Mouse (Mus musculus) heart, embryonic 16.5 days (tissue): ENCODE measurements at regions not wholly inside any gene's neighbourhood (a gene's known extent, or its start where the extent isn't known, plus 50 kb on each side); places are given as distances from the start of the nearest gene placed in this dataset.

Source experiments
- ATAC-seq: fragments of 200-750 bp; cut with Nextera tagmentation; replicated peaks from 2 replicates; pipeline ENCODE4 v1.8.0; 2017; ENCODE audit warnings: moderate number of reproducible peaks; ENCODE audit not compliant: insufficient read depth, low FRiP score; ENCODE audit errors: extremely low read depth
- H3K27ac ChIP-seq: fragments of 300-500 bp; sonication (generic); 2 replicates; pipeline ENCODE4 v1.5.1; 2014; ENCODE audit warnings: mild to moderate bottlenecking, low read length, control low read depth, moderate library complexity
- H3K27me3 ChIP-seq: fragments of 300-500 bp; sonication (generic); 2 replicates; pipeline ENCODE4 v1.6.1; 2014; ENCODE audit warnings: low read length, mixed read lengths; ENCODE audit not compliant: control insufficient read depth, insufficient read depth
- H3K36me3 ChIP-seq: fragments of 300-500 bp; sonication (generic); 2 replicates; pipeline ENCODE4 v1.6.1; 2014; ENCODE audit not compliant: control insufficient read depth, insufficient read depth
- H3K4me1 ChIP-seq: fragments of 300-500 bp; sonication (generic); 2 replicates; pipeline ENCODE4 v1.6.1; 2014; ENCODE audit warnings: low read length, mixed read lengths; ENCODE audit not compliant: control insufficient read depth, insufficient read depth
- H3K4me2 ChIP-seq: fragments of 300-500 bp; sonication (generic); 2 replicates; pipeline ENCODE4 v1.6.1; 2014; ENCODE audit warnings: low read depth, mild to moderate bottlenecking, control low read depth, low read length
- H3K4me3 ChIP-seq: fragments of 300-500 bp; sonication (generic); 2 replicates; pipeline ENCODE4 v1.5.1; 2014; ENCODE audit warnings: mild to moderate bottlenecking, control low read depth, low read length
- H3K9ac ChIP-seq: fragments of 300-500 bp; sonication (generic); 2 replicates; pipeline ENCODE4 v1.6.1; 2014; ENCODE audit warnings: low read length, control low read depth
- H3K9me3 ChIP-seq: fragments of 300-500 bp; sonication (generic); replicated peaks from 2 replicates; pipeline ENCODE4 v1.6.1; 2016; ENCODE audit warnings: low read length; ENCODE audit not compliant: control insufficient read depth
- WGBS: fragments of 180-500 bp; shearing (Covaris S2); extraction: QIAGEN DNeasy Blood & Tissue Kit; methylation state at CpG from one replicate; pipeline ENCODE4 v1.1.7; 2014; 5-methylcytosine and 5-hydroxymethylcytosine counted together

DNA sequence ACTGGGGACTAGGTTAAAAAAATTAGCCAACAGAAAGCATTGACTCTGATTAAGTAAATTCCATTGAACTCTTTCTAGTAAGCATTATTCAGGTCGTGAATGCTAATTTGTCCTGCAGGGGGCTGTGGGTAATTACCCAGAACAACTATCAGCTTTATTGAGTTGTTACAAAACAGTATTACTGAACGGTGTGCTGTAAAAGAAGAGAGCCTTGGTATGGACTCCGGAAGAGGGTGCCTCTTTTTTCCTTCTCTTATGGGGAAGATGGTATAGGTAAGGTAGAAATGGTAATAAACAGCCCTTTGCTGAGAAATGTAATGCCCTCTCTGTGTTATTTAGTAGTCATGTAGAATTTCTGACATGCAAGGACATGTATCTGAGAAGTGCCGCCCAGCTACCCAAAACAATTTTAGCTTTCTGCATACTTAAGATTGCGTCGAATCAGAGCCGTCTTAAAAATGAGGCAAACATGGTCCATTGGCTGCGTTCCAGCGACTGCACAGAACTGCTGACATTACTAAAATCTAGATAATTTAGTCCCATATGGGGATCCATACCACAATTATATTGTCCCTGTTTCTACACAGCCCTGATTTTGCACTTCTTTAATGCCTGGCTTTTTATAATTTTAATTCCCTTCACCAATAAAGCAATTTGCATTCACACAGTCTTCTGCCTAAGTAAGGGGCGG lies 256.7 kb upstream of the Adgrl2 start:
- Histone ChIP-seq H3K4me2 (no peak overlapping the region), H3K4me1 (peaks cover 4% of the 10 kb centered on the region; the same call in 1 of the 2 replicates), H3K27ac (no peak overlapping the region), H3K27me3 (no peaks in the 10 kb centered on the region), H3K9ac (no peak overlapping the region), H3K9me3 (no peaks in the 10 kb centered on the region), H3K36me3 (no peaks in the 10 kb centered on the region), H3K4me3 (no peak overlapping the region)
- WGBS = 54% methylated on average over 10 of the region's 10 CpGs
- no peak for ATAC-seq

GRCm38 (mm10) chr3:149239664-149240063 lies 249.3 kb upstream of the Adgrl2 start:
- no peaks in the 10 kb centered on the region for H3K9me3 ChIP-seq
- no peak overlapping the region for H3K4me2 ChIP-seq
- H3K9ac ChIP-seq = no peak overlapping the region
- H3K36me3 ChIP-seq = no peaks in the 10 kb centered on the region
- no peaks in the 10 kb centered on the region for H3K27me3 ChIP-seq
- H3K4me3 ChIP-seq = no peak overlapping the region
- H3K27ac ChIP-seq = no peak overlapping the region
- WGBS = 89% methylated on average over 3 of the region's 3 CpGs
- ATAC-seq = no peak
- peaks cover 3% of the 10 kb centered on the region for H3K4me1 ChIP-seq

GRCm38 (mm10) chr3:149238076-149238475 lies 247.7 kb upstream of the Adgrl2 start:
- peaks cover 10% of the 10 kb centered on the region for H3K4me1 ChIP-seq
- no peak overlapping the region for H3K4me2 ChIP-seq
- H3K9ac ChIP-seq = no peak overlapping the region
- H3K9me3 ChIP-seq = no peaks in the 10 kb centered on the region
- no peak overlapping the region for H3K27ac ChIP-seq
- 74% methylated on average over 5 of the region's 5 CpGs for WGBS
- H3K27me3 ChIP-seq = no peaks in the 10 kb centered on the region
- ATAC-seq = no peak
- H3K4me3 ChIP-seq = no peak overlapping the region
- no peaks in the 10 kb centered on the region for H3K36me3 ChIP-seq

DNA sequence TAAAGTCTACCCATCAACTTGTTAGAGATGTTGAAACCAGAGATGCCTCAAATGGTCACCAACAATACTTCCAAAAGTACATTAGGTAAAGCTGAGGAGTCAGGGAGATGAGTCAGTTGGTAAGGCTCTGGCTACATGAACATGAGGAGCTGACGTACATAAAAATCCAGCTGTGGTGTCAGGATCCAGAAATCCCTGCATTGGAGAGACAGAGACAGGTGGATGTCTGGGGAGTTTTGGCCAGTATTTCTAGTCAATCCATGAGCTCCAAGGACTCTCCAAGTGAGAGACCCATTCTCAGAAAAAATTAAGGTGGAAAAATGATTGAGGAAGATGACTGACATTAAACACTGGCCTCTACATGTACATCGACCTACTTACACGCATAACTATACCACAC lies 244.8 kb upstream of the Adgrl2 start:
- Histone ChIP-seq H3K4me1 (peaks cover 7% of the 10 kb centered on the region), H3K36me3 (no peaks in the 10 kb centered on the region), H3K9me3 (no peaks in the 10 kb centered on the region), H3K9ac (no peak overlapping the region), H3K27me3 (no peaks in the 10 kb centered on the region), H3K4me3 (no peak overlapping the region), H3K27ac (no peak overlapping the region), H3K4me2 (no peak overlapping the region)
- WGBS = 90% methylated on average over 3 of the region's 3 CpGs
- no peak for ATAC-seq

DNA sequence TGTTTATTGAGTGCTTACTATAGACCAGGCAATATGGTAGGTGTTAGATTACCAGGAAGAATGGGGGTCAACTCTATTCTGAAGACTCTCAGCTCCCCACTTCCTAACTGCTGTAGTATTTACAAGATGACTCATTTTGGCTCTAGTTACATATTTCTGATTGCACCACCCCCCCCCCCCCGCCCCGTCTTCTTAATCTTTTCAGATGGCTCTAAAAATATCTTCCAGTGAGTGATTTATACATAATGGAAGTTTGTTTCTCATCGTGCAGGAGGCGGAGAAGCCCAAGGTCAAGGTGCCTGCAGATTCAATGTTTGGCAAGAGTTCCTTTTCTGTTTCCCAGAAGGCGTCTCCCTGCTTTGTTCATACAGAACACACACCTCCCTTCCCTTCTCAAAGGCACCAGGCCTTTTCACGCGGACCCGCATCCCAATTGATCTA lies 243.4 kb upstream of the Adgrl2 start:
- Histone ChIP-seq H3K27me3 (no peaks in the 10 kb centered on the region), H3K4me2 (no peak overlapping the region), H3K9ac (no peak overlapping the region), H3K27ac (peak overlapping the region; percentile 67), H3K9me3 (0 out of 2 replicates have a peak, but pooled peaks cover 3% of the 10 kb centered on the region), H3K4me3 (no peak overlapping the region), H3K36me3 (no peaks in the 10 kb centered on the region), H3K4me1 (peaks cover 7% of the 10 kb centered on the region)
- 43% methylated on average over 8 of the region's 8 CpGs for WGBS
- peak; percentile 63; the same call in 1 of the 2 replicates for ATAC-seq

- Histone ChIP-seq H3K9ac (no peak overlapping the region), H3K27me3 (no peaks in the 10 kb centered on the region), H3K4me1 (peaks cover 7% of the 10 kb centered on the region), H3K36me3 (no peaks in the 10 kb centered on the region), H3K4me2 (no peak overlapping the region), H3K27ac (peak overlapping the region; percentile 67), H3K4me3 (no peak overlapping the region), H3K9me3 (0 out of 2 replicates have a peak, but pooled peaks cover 3% of the 10 kb centered on the region)
- WGBS = 60% methylated on average over 7 of the region's 7 CpGs
- no peak for ATAC-seq
These were observed 242.9 kb upstream of the Adgrl2 start for GRCm38 (mm10) chr3:149233191-149233641.

- Histone ChIP-seq H3K27me3 (no peaks in the 10 kb centered on the region), H3K9ac (no peak overlapping the region), H3K36me3 (no peaks in the 10 kb centered on the region), H3K27ac (no peak overlapping the region), H3K4me2 (no peak overlapping the region), H3K4me1 (peaks cover 7% of the 10 kb centered on the region), H3K4me3 (no peak overlapping the region), H3K9me3 (0 out of 2 replicates have a peak, but pooled peaks cover 3% of the 10 kb centered on the region)
- ATAC-seq = no peak
- WGBS = 83% methylated on average over 3 of the region's 3 CpGs
These were observed 241.0 kb upstream of the Adgrl2 start for GRCm38 (mm10) chr3:149231346-149231745.

DNA sequence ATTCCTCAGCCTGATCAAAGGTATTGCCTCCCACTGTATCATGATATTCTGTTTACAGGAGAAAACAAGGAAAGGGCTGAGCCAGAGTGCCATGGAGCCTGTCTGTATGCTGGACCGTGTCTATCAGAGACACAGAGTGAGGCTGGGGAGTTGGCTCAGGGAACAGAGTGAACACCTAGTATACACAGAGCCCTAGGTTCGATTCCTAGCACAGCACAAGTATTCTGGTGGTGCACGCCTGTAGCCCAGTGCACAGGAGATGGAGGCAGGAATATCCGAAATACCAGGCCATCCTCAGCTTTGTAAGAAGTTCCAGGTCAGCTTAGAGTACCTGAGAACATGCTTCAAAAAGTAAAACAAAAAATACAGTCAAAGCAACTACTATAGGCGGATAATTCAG lies 237.2 kb upstream of the Adgrl2 start:
- H3K27me3 ChIP-seq = no peaks in the 10 kb centered on the region
- H3K36me3 ChIP-seq = no peaks in the 10 kb centered on the region
- H3K27ac ChIP-seq = no peak overlapping the region
- no peak for ATAC-seq
- H3K9me3 ChIP-seq = 0 out of 2 replicates have a peak, but pooled peaks cover 3% of the 10 kb centered on the region
- H3K4me2 ChIP-seq = no peak overlapping the region
- H3K9ac ChIP-seq = no peak overlapping the region
- peaks cover 6% of the 10 kb centered on the region for H3K4me1 ChIP-seq
- 80% methylated on average over 5 of the region's 5 CpGs for WGBS
- H3K4me3 ChIP-seq = no peak overlapping the region

DNA sequence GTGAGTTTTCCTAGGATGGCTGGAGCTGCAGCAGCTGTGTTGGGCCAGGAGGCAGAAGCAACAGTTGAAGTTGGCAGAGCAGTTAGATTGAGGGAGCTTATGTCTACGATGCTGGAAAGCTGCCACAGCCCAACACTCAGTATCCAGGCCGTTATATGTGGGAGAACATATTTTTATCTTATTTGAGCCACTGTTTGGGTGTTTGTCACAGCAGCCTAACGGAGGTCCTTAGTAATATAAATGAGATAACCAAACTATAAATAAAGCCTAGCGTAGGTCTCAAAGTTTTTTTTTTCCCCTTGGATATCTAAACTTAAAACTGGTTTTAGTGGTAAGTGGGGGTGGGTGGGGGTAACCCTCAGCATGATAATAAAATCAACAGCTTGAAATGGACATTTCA lies 236.4 kb upstream of the Adgrl2 start:
- no peak overlapping the region for H3K4me2 ChIP-seq
- H3K36me3 ChIP-seq = no peaks in the 10 kb centered on the region
- no peak overlapping the region for H3K9ac ChIP-seq
- 0 out of 2 replicates have a peak, but pooled peaks cover 3% of the 10 kb centered on the region for H3K9me3 ChIP-seq
- WGBS = 21% methylated on average over 4 of the region's 4 CpGs
- H3K27me3 ChIP-seq = no peaks in the 10 kb centered on the region
- no peak for ATAC-seq
- H3K4me1 ChIP-seq = peaks cover 6% of the 10 kb centered on the region
- no peak overlapping the region for H3K27ac ChIP-seq
- no peak overlapping the region for H3K4me3 ChIP-seq
